Mouse (Mus musculus) C3H10T1/2 (cell line): ENCODE results near the gene Avpr1b. TPM values are rescaled to one million over a fixed set of nuclear protein-coding genes. Genes with fewer than 3 reads are reported as not detected.

Experiments used
- polyA plus RNA-seq, 2 experiments: library from polyadenylated mRNA; unstranded; fragments of >200 nt; fragmentation: generic; extraction: Trizol; gene quantifications; one replicate each; pipeline ENCODE4 v1.2.1; 2012; ENCODE audit warnings: missing spikeins in 2 of 2

Avpr1b gene
- polyA plus RNA-seq, result under 1 TPM in 1 of 2 experiments, not detected in 1; 0.01 TPM

GRCm38 (mm10) chr1:131598905-131599304, at the start of gene Avpr1b:
Avpr1b (plus strand) TSS chr1:131599239.

GRCm38 (mm10) chr1:131637791-131638540, 38.9 kb downstream of the Avpr1b start, which contains the start of gene Ctse:
Ctse (plus strand) TSS chr1:131638306.

Other genes with a start within 250 kb of the Avpr1b start
- 10 to 100 TPM in 1 of 2 experiments, 1 to 10 TPM in 1; 3.6 to 20.0 TPM for gene Srgap2, start 71.9 kb upstream of the Avpr1b start, polyA plus RNA-seq
- 1 to 10 TPM in 1 of 2 experiments, under 1 TPM in 1; 0.69 to 1.4 TPM for gene Fam72a, start 71.3 kb upstream of the Avpr1b start, polyA plus RNA-seq
- not detected for gene Ctse, start 39.1 kb downstream of the Avpr1b start, polyA plus RNA-seq
- gene Rab7b, start 89.5 kb downstream of the Avpr1b start, polyA plus RNA-seq, result 10 to 100 TPM in 1 of 2 experiments, 1 to 10 TPM in 1; 4.9 to 18.3 TPM
- not detected for gene Slc26a9, start 144.8 kb downstream of the Avpr1b start, polyA plus RNA-seq
- gene Pm20d1, start 198.1 kb downstream of the Avpr1b start, polyA plus RNA-seq, result not detected
- gene Slc41a1, start 228.3 kb downstream of the Avpr1b start, polyA plus RNA-seq, result 10 to 100 TPM in 1 of 2 experiments, 1 to 10 TPM in 1; 2.0 to 10.4 TPM